Comparison of ENCODE assay signal across 9 mouse cellular contexts in genomic region chr14:77008238-77008637, GRCm38 (mm10). TPM values are rescaled to one million over a fixed set of nuclear protein-coding genes. Genes with fewer than 3 reads are reported as not detected.
A peak's percentile ranks its signal among the peaks of the same experiment; 100 is the strongest.
DNase-seq lines count a peak whose midpoint lies in the region; ATAC-seq lines count a peak whose summit lies in the region.
"Had no signal": no experiment of that assay in that cellular context is flagged by ENCODE, and none has a peak within 500 bp of the region (broad histone marks: within the 10 kb centered on the region; RNA-seq: fewer than 3 reads in every experiment).

No protein-coding gene starts in this region.

- H3K27ac ChIP-seq in forebrain, embryonic 13.5 days = no peak overlapping the region
- H3K27ac ChIP-seq: macrophage had no signal

- peak; percentile 82 for DNase-seq in MN1 (ENCODE audit: low spot score)
- peak; percentile 60 for DNase-seq in c-Kit-positive CD71-negative TER-119-negative erythroid progenitor cells, embryonic 14.5 days (ENCODE audit: low read depth)
- peak; percentile 14 for DNase-seq in heart, postnatal 25 days (ENCODE audit: low spot score)
- peak; percentile 71 for DNase-seq in large intestine, adult 2 months (ENCODE audit: low read depth, low spot score)
- DNase-seq in lung, adult 18-20 months = peak; percentile 73 to 84
- peak; percentile 69 for DNase-seq in ovary, postnatal 36 days (ENCODE audit: low spot score)
- peak; percentile 82 for DNase-seq in thymus, postnatal 4 days

- no peaks in the 10 kb centered on the region for H3K27me3 ChIP-seq in forebrain, embryonic 13.5 days

- H3K36me3 ChIP-seq in forebrain, embryonic 13.5 days (ENCODE audit: poor library complexity, severe bottlenecking) = no peaks in the 10 kb centered on the region

- WGBS in forebrain, embryonic 13.5 days = 17% methylated on average over 3 of the region's 3 CpGs
- WGBS in large intestine, adult 2 months = 3% methylated on average over 3 of the region's 3 CpGs

- no peaks in the 10 kb centered on the region for H3K9me3 ChIP-seq in forebrain, embryonic 13.5 days (replicated peaks)

- H3K4me3 ChIP-seq in forebrain, embryonic 13.5 days = no peak overlapping the region

- intact Hi-C loops in heart, postnatal 25 days (cut with DNase I) = loop anchor here (2.0 kb wide), 1 partner anchor 131 kb away; no protein-coding TSS in a partner anchor

- ATAC-seq in forebrain, embryonic 13.5 days = peak; percentile 67; the same call in 1 of the 2 replicates

- H3K9ac ChIP-seq in forebrain, embryonic 13.5 days = no peak overlapping the region

- H3K4me2 ChIP-seq in forebrain, embryonic 13.5 days = no peak overlapping the region

- H3K4me1 ChIP-seq in forebrain, embryonic 13.5 days = no peaks in the 10 kb centered on the region

RNA-seq across cellular contexts. Expression of gene Ccdc122, which starts 28.3 kb away (rescaled TPM):
- 0.79 and 1.1 TPM in 2 replicates for polyA plus RNA-seq in forebrain, embryonic 13.5 days (2015; fragmentation: Nextera tagmentation; extraction: Ambion mirVana)
- under 1 TPM; 0.36 to 0.65 TPM for total RNA-seq in heart, postnatal 25 days (2021)
- 0.61 and 1.1 TPM in 2 replicates for polyA plus RNA-seq in large intestine, adult 2 months (2012; rRNA removed)

RNA-seq across cellular contexts. Expression of gene Lacc1, which starts 28.5 kb away (rescaled TPM):
- 2.1 and 2.6 TPM in 2 replicates for polyA plus RNA-seq in forebrain, embryonic 13.5 days (2015; fragmentation: Nextera tagmentation; extraction: Ambion mirVana)
- 1 to 10 TPM; 1.7 to 2.4 TPM for total RNA-seq in heart, postnatal 25 days (2021)
- polyA plus RNA-seq in large intestine, adult 2 months (2012; rRNA removed) = 4.4 and 5.2 TPM in 2 replicates

Comparison
In these comparisons a context has a peak if more than half of its experiments do, and no peak if none do; other contexts are left out.
1. DNase-seq: peak in every context shown above with its lines; median percentile 82 in MN1; 82 in thymus, postnatal 4 days; 78 in lung, adult 18-20 months; 71 in large intestine, adult 2 months; 69 in ovary, postnatal 36 days; 60 in c-Kit-positive CD71-negative TER-119-negative erythroid progenitor cells, embryonic 14.5 days; 14 in heart, postnatal 25 days.